Mouse (Mus musculus): ENCODE data around the gene Myt1.

- TF ChIP-seq POLR2A (IDR thresholded peaks at IDR 0.05; ENCODE audit: control insufficient read depth, extremely low read depth, insufficient read depth, low read length, poor library complexity) (no peak), CTCF (IDR thresholded peaks at IDR 0.05; ENCODE audit: borderline replicate concordance, control insufficient read depth, extremely low read depth, insufficient read depth, low read length, poor library complexity) (no peak)
Observed at GRCm38 (mm10) chr2:181715382-181715781, 47.8 kb upstream of the Myt1 start.
